Mouse (Mus musculus): ENCODE measurements at regions not wholly inside any gene's neighbourhood (a gene's known extent, or its start where the extent isn't known, plus 50 kb on each side); places are given as distances from the start of the nearest gene placed in this dataset.

DNA sequence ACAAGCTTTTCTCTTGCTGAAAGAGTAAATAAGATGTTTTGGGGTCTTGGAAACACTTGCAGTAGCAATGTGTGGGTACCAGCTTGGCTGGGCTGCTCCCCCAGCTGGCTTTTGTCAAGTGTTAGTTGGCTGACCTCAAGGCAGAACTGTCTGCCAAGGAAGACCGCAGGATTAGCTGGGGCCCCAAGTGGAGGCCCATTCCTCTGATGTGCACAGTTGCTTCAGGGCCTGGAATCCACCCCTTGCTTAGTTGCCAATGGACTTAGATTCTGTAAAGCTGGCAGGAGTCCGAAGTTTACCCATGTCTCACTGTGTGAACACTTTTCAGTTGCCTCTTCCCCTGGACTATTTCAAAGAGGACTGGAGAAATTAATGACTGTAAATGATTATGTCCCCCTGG lies 57.8 kb upstream of the Rmdn2 start:
- peak; percentile 63 for DNase-seq

DNA sequence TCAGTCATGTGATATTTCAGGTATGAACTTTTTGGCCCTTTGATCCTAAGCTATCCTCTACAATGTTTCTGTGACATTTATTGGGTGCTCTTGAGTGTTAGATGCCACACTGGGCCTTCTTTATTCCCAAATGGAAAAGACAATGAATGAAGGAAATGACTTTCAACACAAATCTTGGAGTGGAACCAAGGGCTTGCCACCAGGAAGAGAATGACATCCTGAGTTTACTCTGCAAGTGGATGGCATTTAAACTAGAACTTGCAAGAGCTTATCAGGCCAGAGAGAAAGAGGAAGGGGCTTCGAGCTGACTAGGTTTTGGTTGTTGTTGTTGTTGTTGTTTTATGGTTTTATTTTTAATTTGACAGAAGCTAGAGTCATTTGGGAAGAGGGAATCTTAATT lies 56.1 kb upstream of the Rmdn2 start:
- peak; percentile 47 for DNase-seq

Data from lung, postnatal 10 days (tissue).